In genomic region chr8:94189275-94190031, GRCm38 (mm10) we compare ENCODE assay signal across 9 mouse cellular contexts. TPM values are rescaled to one million over a fixed set of nuclear protein-coding genes. Genes with fewer than 3 reads are reported as not detected.
DNase-seq lines count a peak whose midpoint lies in the region; ATAC-seq lines count a peak whose summit lies in the region.
"Had no signal": no experiment of that assay in that cellular context is flagged by ENCODE, and none has a peak within 500 bp of the region (broad histone marks: within the 10 kb centered on the region; RNA-seq: fewer than 3 reads in every experiment).

No protein-coding gene starts in this region.

- no peak overlapping the region for H3K9ac ChIP-seq in heart, embryonic 12.5 days
- H3K9ac ChIP-seq: embryonic facial prominence, embryonic 15.5 days had no signal

- H3K9me3 ChIP-seq in heart, embryonic 12.5 days (replicated peaks), result no peaks in the 10 kb centered on the region
- H3K9me3 ChIP-seq: embryonic facial prominence, embryonic 15.5 days had no signal

- H3K4me2 ChIP-seq in heart, embryonic 12.5 days, result no peak overlapping the region
- H3K4me2 ChIP-seq: embryonic facial prominence, embryonic 15.5 days had no signal

- peaks cover 34% of the 10 kb centered on the region for H3K27me3 ChIP-seq in heart, embryonic 12.5 days (replicated peaks)

- peak; percentile 76 to 85 for DNase-seq in heart, adult 18-20 months
- peak; percentile 36 for DNase-seq in NIH3T3 (ENCODE audit: low read depth)
- peak; percentile 35 to 44 for DNase-seq in gastrocnemius, adult 8-10 months (ENCODE audit: low spot score in 2 of 2)
- DNase-seq in left cerebral cortex, postnatal 14 days (ENCODE audit: low spot score in 2 of 2), result peak; percentile 73 to 88
- DNase-seq in embryo, embryonic 9.5 days (ENCODE audit: extremely low spot score), result no peak
- DNase-seq in spleen, postnatal 36 days (ENCODE audit: low spot score in 2 of 2), result no peak
- no peak for DNase-seq in natural killer cell, adult 2 months (ENCODE audit: low spot score in 2 of 2)

- H3K36me3 ChIP-seq in heart, embryonic 12.5 days, result no peaks in the 10 kb centered on the region
- H3K36me3 ChIP-seq: embryonic facial prominence, embryonic 15.5 days had no signal

- no peak overlapping the region for H3K27ac ChIP-seq in heart, embryonic 12.5 days (ENCODE audit: poor library complexity, severe bottlenecking)
- H3K27ac ChIP-seq: embryonic facial prominence, embryonic 15.5 days had no signal

- no peak for ATAC-seq in heart, embryonic 12.5 days (ENCODE audit: insufficient number of reproducible peaks, low FRiP score)

- intact Hi-C loops in left cerebral cortex, postnatal 14 days (cut with DNase I), result no loop called here

- WGBS in heart, embryonic 12.5 days, result 50% methylated on average over 13 of the region's 13 CpGs

- no peak overlapping the region for H3K4me3 ChIP-seq in heart, embryonic 12.5 days
- H3K4me3 ChIP-seq: embryonic facial prominence, embryonic 15.5 days had no signal

- peaks cover 33% of the 10 kb centered on the region for H3K4me1 ChIP-seq in heart, embryonic 12.5 days (replicated peaks)

RNA-seq across cellular contexts. Expression of gene Mt1, which starts 10.6 kb away (rescaled TPM):
- 100 to 1,000 TPM; 240 to 413 TPM for total RNA-seq in heart, adult 18-20 months (2021)
- polyA plus RNA-seq in heart, embryonic 12.5 days (2016; fragmentation: Nextera tagmentation; extraction: Ambion mirVana), result 129 and 209 TPM in 2 replicates
- 10 to 100 TPM; 11.7 to 74.5 (median 17.7) TPM for total RNA-seq in gastrocnemius, adult 8-10 months (2022)
- 100 to 1,000 TPM; 333 to 369 TPM for total RNA-seq in left cerebral cortex, postnatal 14 days (2021)

RNA-seq across cellular contexts. Expression of gene Mt2, which starts 17.0 kb away (rescaled TPM):
- total RNA-seq in heart, adult 18-20 months (2021), result 10 to 100 TPM; 24.4 to 89.7 TPM
- 23.6 and 39.2 TPM in 2 replicates for polyA plus RNA-seq in heart, embryonic 12.5 days (2016; fragmentation: Nextera tagmentation; extraction: Ambion mirVana)
- 10 to 100 TPM; 12.9 to 75.1 (median 15.1) TPM for total RNA-seq in gastrocnemius, adult 8-10 months (2022)
- total RNA-seq in left cerebral cortex, postnatal 14 days (2021), result 100 to 1,000 TPM; 269 to 360 TPM

RNA-seq across cellular contexts. Expression of gene Nup93, which starts 24.9 kb away (rescaled TPM):
- 10 to 100 TPM; 15.6 to 16.2 TPM for total RNA-seq in heart, adult 18-20 months (2021)
- polyA plus RNA-seq in heart, embryonic 12.5 days (2016; fragmentation: Nextera tagmentation; extraction: Ambion mirVana), result 71.6 and 73.6 TPM in 2 replicates
- total RNA-seq in gastrocnemius, adult 8-10 months (2022), result 10 to 100 TPM in 3 of 4 experiments, 1 to 10 TPM in 1; 9.7 to 14.2 (median 12.1) TPM
- total RNA-seq in left cerebral cortex, postnatal 14 days (2021), result 10 to 100 TPM; 46.6 to 52.8 TPM

RNA-seq across cellular contexts. Expression of gene Mt3, which starts 37.0 kb away (rescaled TPM):
- 1 to 10 TPM; 2.2 to 2.4 TPM for total RNA-seq in heart, adult 18-20 months (2021)
- 24.7 and 25.0 TPM in 2 replicates for polyA plus RNA-seq in heart, embryonic 12.5 days (2016; fragmentation: Nextera tagmentation; extraction: Ambion mirVana)
- total RNA-seq in gastrocnemius, adult 8-10 months (2022), result 1 to 10 TPM in 3 of 4 experiments, not detected in 1; 2.0 to 2.4 (median 2.2) TPM
- 100 to 1,000 TPM; 740 to 758 TPM for total RNA-seq in left cerebral cortex, postnatal 14 days (2021)

RNA-seq across cellular contexts. Expression of gene Mt4, which starts 52.5 kb away (rescaled TPM):
- not detected for total RNA-seq in heart, adult 18-20 months (2021)
- not detected in 2 replicates for polyA plus RNA-seq in heart, embryonic 12.5 days (2016; fragmentation: Nextera tagmentation; extraction: Ambion mirVana)
- not detected for total RNA-seq in gastrocnemius, adult 8-10 months (2022)
- total RNA-seq in left cerebral cortex, postnatal 14 days (2021), result not detected

Comparison
In these comparisons a context has a peak if more than half of its experiments do, and no peak if none do; other contexts are left out.
1. DNase-seq: peak in heart, adult 18-20 months (2 of 2), NIH3T3 (single experiment), gastrocnemius, adult 8-10 months (2 of 2) and left cerebral cortex, postnatal 14 days (2 of 2); none in embryo, embryonic 9.5 days (single experiment), spleen, postnatal 36 days (0 of 2) and natural killer cell, adult 2 months (0 of 2).